Mouse (Mus musculus): Measurements from ENCODE around the gene Gabre. TPM values are rescaled to one million over a fixed set of nuclear protein-coding genes. Genes with fewer than 3 reads are reported as not detected.

Gene Gabre
- polyA plus RNA-seq (2014; fragmentation: Nextera tagmentation; extraction: Ambion mirVana), result 0.29 TPM in 2 replicates

- peak within 1 kb of the TSS; percentile 35 for H3K4me3 ChIP-seq (ENCODE audit: low read depth, low read length)
- ATAC-seq (ENCODE audit: low FRiP score) (peak; percentile 91), DNase-seq (ENCODE audit: low spot score, missing footprints) (peak; percentile 89)
- H3K4me1 ChIP-seq (ENCODE audit: control insufficient read depth, insufficient read depth, low read length), result no peaks in the 10 kb centered on the region
- 21% methylated on average over 29 of the region's 36 CpGs for whole genome bisulfite sequencing
- H3K9ac ChIP-seq (ENCODE audit: low read length), result peak within 1 kb of the TSS; percentile 36
- H3K27me3 ChIP-seq (ENCODE audit: control insufficient read depth, insufficient read depth, low read length), result no peaks in the 10 kb centered on the region
- H3K36me3 ChIP-seq (ENCODE audit: control insufficient read depth, insufficient read depth, low read length), result no peaks in the 10 kb centered on the region
- H3K9me3 ChIP-seq (ENCODE audit: control insufficient read depth, low read length), result no peaks in the 10 kb centered on the region
- peak within 1 kb of the TSS; percentile 58 for H3K4me2 ChIP-seq
- no peak within 1 kb of the TSS for H3K27ac ChIP-seq (ENCODE audit: low read depth, low read length)
Measured at GRCm38 (mm10) chrX:72274659-72275371, at the start of gene Gabre. Gene Gabre (minus strand): TSS chrX:72274803.

DNA sequence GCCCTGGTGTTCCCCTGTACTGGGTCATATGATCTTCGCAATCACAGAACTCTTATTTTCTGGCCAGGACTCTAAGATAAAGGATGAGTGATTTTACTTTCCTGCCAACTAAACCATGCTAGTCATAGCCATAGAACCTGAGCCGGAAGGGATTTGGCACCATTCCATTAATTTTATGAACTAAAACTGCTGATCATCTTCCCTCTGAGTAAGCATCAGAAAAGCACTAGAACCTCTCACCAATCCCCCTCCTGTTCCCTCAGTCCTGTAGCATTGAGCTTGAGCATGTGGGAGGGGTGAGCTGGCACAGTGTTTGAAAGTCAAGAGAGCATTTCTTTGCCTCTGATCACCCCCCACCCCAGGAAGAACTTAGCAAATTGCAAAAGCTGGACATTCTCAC is 23.2 kb upstream of the Gabre start:
- Histone ChIP-seq H3K36me3 (ENCODE audit: control insufficient read depth, insufficient read depth, low read length) (no peaks in the 10 kb centered on the region), H3K4me1 (ENCODE audit: control insufficient read depth, insufficient read depth, low read length) (no peaks in the 10 kb centered on the region), H3K27me3 (ENCODE audit: control insufficient read depth, insufficient read depth, low read length) (no peaks in the 10 kb centered on the region), H3K4me3 (ENCODE audit: low read depth, low read length) (no peak overlapping the region), H3K9me3 (ENCODE audit: control insufficient read depth, low read length) (no peaks in the 10 kb centered on the region), H3K4me2 (no peak overlapping the region), H3K27ac (ENCODE audit: low read depth, low read length) (no peak overlapping the region), H3K9ac (ENCODE audit: low read length) (no peak overlapping the region)
- ATAC-seq (ENCODE audit: low FRiP score) (no peak), DNase-seq (ENCODE audit: low spot score, missing footprints) (no peak)
- WGBS, result 97% methylated on average over 2 of the region's 2 CpGs

GRCm38 (mm10) chrX:72275372-72275663 is 715 bp upstream of the Gabre start:
- ATAC-seq (ENCODE audit: low FRiP score), result no peak; the same call in 1 of the 2 replicates
- H3K9ac ChIP-seq (ENCODE audit: low read length), result no peak overlapping the region
- no peaks in the 10 kb centered on the region for H3K4me1 ChIP-seq (ENCODE audit: control insufficient read depth, insufficient read depth, low read length)
- H3K9me3 ChIP-seq (ENCODE audit: control insufficient read depth, low read length), result no peaks in the 10 kb centered on the region
- H3K36me3 ChIP-seq (ENCODE audit: control insufficient read depth, insufficient read depth, low read length), result no peaks in the 10 kb centered on the region
- no peak overlapping the region for H3K4me3 ChIP-seq (ENCODE audit: low read depth, low read length)
- H3K4me2 ChIP-seq, result peak overlapping the region; percentile 58
- H3K27me3 ChIP-seq (ENCODE audit: control insufficient read depth, insufficient read depth, low read length), result no peaks in the 10 kb centered on the region
- WGBS, result 81% methylated on average over 1 of the region's 1 CpGs
- peak; percentile 76 for DNase-seq (ENCODE audit: low spot score, missing footprints)
- no peak overlapping the region for H3K27ac ChIP-seq (ENCODE audit: low read depth, low read length)

DNA sequence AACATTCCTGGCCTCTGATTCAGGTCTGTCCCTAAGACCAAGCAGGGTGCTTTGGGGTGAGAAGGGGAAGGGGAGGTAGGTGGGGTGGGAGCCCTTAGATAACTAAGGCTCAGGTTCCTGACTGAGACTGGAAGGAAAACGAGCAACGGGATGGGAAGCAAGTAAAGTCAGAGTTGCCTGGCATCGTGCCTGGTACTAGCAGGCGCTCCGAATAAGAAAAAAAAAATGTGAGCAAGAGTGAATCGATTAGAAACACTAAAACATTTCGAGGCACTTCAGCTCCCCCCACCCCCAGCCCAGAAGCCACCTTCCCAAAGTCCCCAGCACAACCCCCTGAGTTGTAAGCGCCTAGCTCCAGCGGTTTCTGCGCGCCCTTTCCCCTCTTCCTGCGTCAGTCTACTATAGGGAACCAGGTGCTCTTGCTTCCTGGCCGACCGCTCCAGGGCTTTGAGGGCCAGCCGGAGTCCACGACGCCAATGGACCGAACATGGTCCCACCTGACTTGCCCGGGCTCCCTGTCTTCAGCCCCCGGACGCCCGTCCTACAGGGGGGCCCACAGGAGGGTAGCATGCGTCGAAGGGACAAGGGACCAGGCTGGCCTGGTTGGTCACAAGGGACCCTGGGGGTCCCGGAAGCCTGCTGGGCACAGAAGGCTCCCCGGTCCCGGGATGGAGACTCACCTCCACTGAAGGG is 491 bp downstream of the Gabre start:
- 25% methylated on average over 26 of the region's 27 CpGs for WGBS
- ATAC-seq (ENCODE audit: low FRiP score) (peak; percentile 75), DNase-seq (ENCODE audit: low spot score, missing footprints) (peak; percentile 86)
- H3K4me2 ChIP-seq, result peak overlapping the region; percentile 58
- H3K9ac ChIP-seq (ENCODE audit: low read length), result peak overlapping the region; percentile 36; the same call in 1 of the 2 replicates
- H3K9me3 ChIP-seq (ENCODE audit: control insufficient read depth, low read length), result no peaks in the 10 kb centered on the region
- no peaks in the 10 kb centered on the region for H3K36me3 ChIP-seq (ENCODE audit: control insufficient read depth, insufficient read depth, low read length)
- H3K27ac ChIP-seq (ENCODE audit: low read depth, low read length), result no peak overlapping the region
- peak overlapping the region; percentile 35 for H3K4me3 ChIP-seq (ENCODE audit: low read depth, low read length)
- no peaks in the 10 kb centered on the region for H3K4me1 ChIP-seq (ENCODE audit: control insufficient read depth, insufficient read depth, low read length)
- no peaks in the 10 kb centered on the region for H3K27me3 ChIP-seq (ENCODE audit: control insufficient read depth, insufficient read depth, low read length)

- no peak for ATAC-seq (ENCODE audit: low FRiP score)
- Histone ChIP-seq H3K9me3 (ENCODE audit: control insufficient read depth, low read length) (no peaks in the 10 kb centered on the region), H3K36me3 (ENCODE audit: control insufficient read depth, insufficient read depth, low read length) (no peaks in the 10 kb centered on the region), H3K4me3 (ENCODE audit: low read depth, low read length) (no peak overlapping the region), H3K4me2 (no peak overlapping the region), H3K4me1 (ENCODE audit: control insufficient read depth, insufficient read depth, low read length) (no peaks in the 10 kb centered on the region), H3K27ac (ENCODE audit: low read depth, low read length) (no peak overlapping the region), H3K9ac (ENCODE audit: low read length) (no peak overlapping the region), H3K27me3 (ENCODE audit: control insufficient read depth, insufficient read depth, low read length) (no peaks in the 10 kb centered on the region)
- 92% methylated on average over 11 of the region's 11 CpGs for WGBS
- no peak for DNase-seq (ENCODE audit: low spot score, missing footprints)
Measured at GRCm38 (mm10) chrX:72270637-72271036, 4.0 kb downstream of the Gabre start.

GRCm38 (mm10) chrX:72221717-72222116 is 52.9 kb downstream of the Gabre start, which contains the start of gene Magea4:
Gene Magea4 (plus strand): TSS chrX:72222017.
- DNase-seq (ENCODE audit: low spot score, missing footprints) (no peak), ATAC-seq (ENCODE audit: low FRiP score) (no peak)
- no peak within 1 kb of the TSS for H3K4me2 ChIP-seq
- no peaks in the 10 kb centered on the region for H3K36me3 ChIP-seq (ENCODE audit: control insufficient read depth, insufficient read depth, low read length)
- 82% methylated on average over 2 of the region's 2 CpGs for WGBS
- H3K27ac ChIP-seq (ENCODE audit: low read depth, low read length), result no peak within 1 kb of the TSS
- H3K27me3 ChIP-seq (ENCODE audit: control insufficient read depth, insufficient read depth, low read length), result no peaks in the 10 kb centered on the region
- no peaks in the 10 kb centered on the region for H3K9me3 ChIP-seq (ENCODE audit: control insufficient read depth, low read length)
- no peak within 1 kb of the TSS for H3K9ac ChIP-seq (ENCODE audit: low read length)
- H3K4me3 ChIP-seq (ENCODE audit: low read depth, low read length), result no peak within 1 kb of the TSS
- no peaks in the 10 kb centered on the region for H3K4me1 ChIP-seq (ENCODE audit: control insufficient read depth, insufficient read depth, low read length)

MicroRNAs encoded within 50 kb of the gene (microRNA counts, 519-probe panel; counts per million panel counts)
- microRNA mmu-miR-224 (not detected), microRNA mmu-miR-452 (not detected)

Small RNAs within 50 kb of the gene (microRNA-seq; reads per million reads assigned to microRNA genes)
- gene Mir224, result 117 reads per million, percentile 55 among the genes with 10 or more reads in this experiment
- 56.3 reads per million, percentile 47 among the genes with 10 or more reads in this experiment for gene Mir452

Other genes starting within 250 kb of the Gabre start
- not detected in 2 replicates for gene Magea4, start 52.8 kb downstream of the Gabre start, polyA plus RNA-seq (2014; fragmentation: Nextera tagmentation; extraction: Ambion mirVana)
- not detected in 2 replicates for gene Magea10, start 112.1 kb upstream of the Gabre start, polyA plus RNA-seq (2014; fragmentation: Nextera tagmentation; extraction: Ambion mirVana)